Mouse (Mus musculus) c-Kit-positive CD71-positive TER-119-negative erythroid progenitor cells, embryonic 14.5 days (primary cell): ENCODE results near the gene Cpt1c.
A peak's percentile ranks its signal among the peaks of the same experiment; 100 is the strongest.

ENCODE experiments used
- DNase-seq: peaks from one replicate; pipeline ENCODE4 v3.0.0-alpha.2; 2013; ENCODE audit warnings: low read depth

Gene Cpt1c

GRCm38 (mm10) chr7:44999753-45000152 lies 25.1 kb upstream of the Cpt1c start:
- no peak for DNase-seq

GRCm38 (mm10) chr7:44998501-44998955 lies 23.9 kb upstream of the Cpt1c start, which contains the start of gene Bcl2l12:
Gene Bcl2l12, minus strand, starts transcription at chr7:44998712.
- no peak for DNase-seq

GRCm38 (mm10) chr7:44997940-44998428 lies 23.3 kb upstream of the Cpt1c start:
- DNase-seq = no peak

GRCm38 (mm10) chr7:44997231-44997939 lies 22.7 kb upstream of the Cpt1c start, which contains the start of gene Irf3:
Gene Irf3, plus strand, starts transcription at chr7:44997648.
- peak; percentile 99 for DNase-seq

- DNase-seq = no peak
Observed at GRCm38 (mm10) chr7:44996672-44997071, 22.0 kb upstream of the Cpt1c start.

GRCm38 (mm10) chr7:44986879-44987718 lies 12.4 kb upstream of the Cpt1c start:
- no peak for DNase-seq

- DNase-seq = peak; percentile 97
Observed at GRCm38 (mm10) chr7:44986192-44986878, 11.7 kb upstream of the Cpt1c start, which contains the start of gene Prmt1. Gene Prmt1, minus strand, starts transcription at chr7:44986568.

- no peak for DNase-seq
Observed at GRCm38 (mm10) chr7:44985595-44986191, 11.0 kb upstream of the Cpt1c start.

- no peak for DNase-seq
Observed at GRCm38 (mm10) chr7:44984833-44985164, 10.1 kb upstream of the Cpt1c start.

- no peak for DNase-seq
Observed at GRCm38 (mm10) chr7:44983944-44984832, 9.5 kb upstream of the Cpt1c start.

- peak; percentile 73 for DNase-seq
Observed at GRCm38 (mm10) chr7:44983085-44983484, 8.4 kb upstream of the Cpt1c start.

GRCm38 (mm10) chr7:44981539-44981938 lies 6.9 kb upstream of the Cpt1c start:
- no peak for DNase-seq

- DNase-seq = no peak
Observed at GRCm38 (mm10) chr7:44978300-44978699, 3.6 kb upstream of the Cpt1c start.

GRCm38 (mm10) chr7:44975117-44975419 lies 417 bp upstream of the Cpt1c start:
- no peak for DNase-seq

GRCm38 (mm10) chr7:44973415-44974130 lies 1.1 kb downstream of the Cpt1c start:
- DNase-seq = no peak

GRCm38 (mm10) chr7:44971142-44971541 lies 3.5 kb downstream of the Cpt1c start:
- DNase-seq = no peak

- peak; percentile 58 for DNase-seq
Observed at GRCm38 (mm10) chr7:44970231-44970691, 4.4 kb downstream of the Cpt1c start.

- DNase-seq = no peak
Observed at GRCm38 (mm10) chr7:44966638-44967037, 8.0 kb downstream of the Cpt1c start.

GRCm38 (mm10) chr7:44965975-44966374 lies 8.7 kb downstream of the Cpt1c start:
- no peak for DNase-seq

GRCm38 (mm10) chr7:44964990-44965389 lies 9.7 kb downstream of the Cpt1c start:
- no peak for DNase-seq
